Mouse (Mus musculus) liver, adult 2 months (tissue): Measurements from ENCODE around the gene Aacs.

ENCODE experiments used
- CTCF ChIP-seq: fragments of 200-500 bp; IDR thresholded peaks from 2 replicates; pipeline ENCODE4 v1.5.1; 2011; ENCODE audit warnings: low read depth, low read length, control low read depth
- POLR2A ChIP-seq: fragments of 200-500 bp; IDR thresholded peaks from 2 replicates; pipeline ENCODE4 v1.6.1; 2011; ENCODE audit warnings: low read length, control low read depth; ENCODE audit not compliant: insufficient read depth; ENCODE audit errors: extremely low read depth

DNA sequence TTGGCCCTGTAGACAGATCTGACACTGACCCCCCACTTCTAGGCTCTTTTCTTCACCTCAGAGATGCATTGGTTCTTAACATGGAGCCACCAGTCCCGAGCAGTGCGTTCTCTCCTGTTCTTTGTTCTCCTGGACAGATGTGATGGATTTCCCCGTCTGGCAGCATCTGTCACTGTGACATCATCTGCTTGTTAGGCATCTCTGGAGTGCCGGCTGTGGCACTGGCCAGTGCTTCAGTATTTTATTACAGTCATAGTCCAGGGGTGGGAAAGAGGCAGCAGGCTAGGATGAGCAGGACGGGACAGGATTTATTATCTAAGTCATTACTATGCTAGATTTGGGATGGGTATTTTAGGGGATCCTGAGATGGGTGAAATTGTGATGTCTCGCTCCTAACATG, 87.9 kb downstream of the Aacs start:
- no peak for TF ChIP-seq POLR2A
- no peak for TF ChIP-seq CTCF
